Mouse (Mus musculus): Measurements from ENCODE around the gene Cntrob. TPM values are rescaled to one million over a fixed set of nuclear protein-coding genes. Genes with fewer than 3 reads are reported as not detected.
A peak's percentile ranks its signal among the peaks of the same experiment; 100 is the strongest.

Gene Cntrob
- total RNA-seq, 2 experiments from 2014 or later, result 5.7 to 8.6 TPM

GRCm38 (mm10) chr11:69316361-69316760 lies 7.2 kb downstream of the Cntrob start:
- no peak for DNase-seq
- intact Hi-C loops (cut with DNase I), result no loop called here

GRCm38 (mm10) chr11:69311266-69311665 lies 12.3 kb downstream of the Cntrob start:
- intact Hi-C loops (cut with DNase I), result no loop called here
- peak; percentile 44 to 50 for DNase-seq

DNA sequence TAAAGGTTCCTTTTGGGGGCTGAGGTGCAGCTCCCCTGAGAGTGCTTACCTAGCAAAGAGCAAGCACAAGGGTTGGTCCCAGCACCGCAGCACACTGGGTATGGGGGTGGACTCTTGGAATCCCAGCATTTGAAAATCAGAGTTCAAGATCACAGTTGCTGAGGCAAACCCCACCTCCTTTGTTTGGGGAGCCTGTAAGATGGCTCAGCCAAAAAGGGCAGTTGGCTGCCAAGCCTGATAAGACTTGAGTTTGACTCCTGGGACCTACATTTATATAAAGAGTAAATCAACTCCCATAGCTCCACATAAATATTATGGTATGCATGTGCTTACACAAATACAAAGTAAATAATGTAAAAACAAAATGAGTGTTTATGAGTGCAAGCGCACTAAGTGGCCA lies 17.5 kb downstream of the Cntrob start:
- intact Hi-C loops (cut with DNase I), result no loop called here
- no peak for DNase-seq

DNA sequence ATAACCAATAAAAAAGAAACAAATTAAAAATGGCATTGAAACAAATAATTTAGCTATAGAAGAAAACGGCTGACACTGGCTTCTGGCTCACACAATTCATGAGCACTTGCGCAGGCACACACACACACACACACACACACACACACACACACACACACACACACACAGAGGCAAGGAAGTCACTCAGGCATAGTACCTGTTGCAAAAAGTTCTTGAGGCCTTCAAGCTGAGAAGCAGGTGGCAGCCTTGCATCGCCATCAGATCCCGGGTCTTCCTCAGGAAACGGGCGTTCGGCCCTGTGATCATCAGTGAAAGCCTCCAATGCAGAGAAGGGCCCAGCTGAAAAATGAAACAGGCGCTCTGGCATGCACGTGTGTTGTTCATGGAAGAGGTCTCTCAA lies 18.3 kb downstream of the Cntrob start:
- DNase-seq, result no peak
- intact Hi-C loops (cut with DNase I), result no loop called here

GRCm38 (mm10) chr11:69302817-69303216 lies 20.8 kb downstream of the Cntrob start:
- no peak for DNase-seq
- intact Hi-C loops (cut with DNase I), result no loop called here

DNA sequence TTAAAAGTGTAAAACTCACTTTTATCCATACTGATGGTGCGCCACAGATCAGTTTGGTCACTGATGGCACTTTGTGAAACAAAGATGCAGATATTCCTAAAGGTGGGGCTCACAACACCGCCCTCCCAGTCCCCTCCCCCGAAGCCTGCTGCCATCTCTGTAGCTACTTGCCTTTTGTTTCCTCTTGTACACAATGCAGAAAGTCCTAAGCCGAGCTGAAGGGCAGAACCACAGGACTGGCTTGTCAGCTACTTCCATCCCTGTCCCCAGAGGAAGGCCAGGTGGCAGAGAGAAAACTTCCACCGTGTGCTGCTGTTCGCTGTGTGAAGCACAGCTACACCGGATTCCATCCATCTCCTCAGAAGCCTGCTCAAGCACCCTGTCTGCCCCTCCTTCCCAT lies 25.3 kb downstream of the Cntrob start:
- no peak for DNase-seq
- intact Hi-C loops (cut with DNase I), result no loop called here

- intact Hi-C loops (cut with DNase I), result no loop called here
- DNase-seq, result no peak
Measured at GRCm38 (mm10) chr11:69297799-69298198, 25.8 kb downstream of the Cntrob start.

GRCm38 (mm10) chr11:69295286-69295685 lies 28.3 kb downstream of the Cntrob start:
- DNase-seq, result peak; percentile 8 to 15
- intact Hi-C loops (cut with DNase I), result no loop called here

GRCm38 (mm10) chr11:69291111-69291510 lies 32.5 kb downstream of the Cntrob start:
- intact Hi-C loops (cut with DNase I), result no loop called here
- DNase-seq, result no peak

- DNase-seq, result no peak
- intact Hi-C loops (cut with DNase I), result no loop called here
Measured at GRCm38 (mm10) chr11:69277267-69277666, 46.3 kb downstream of the Cntrob start.

- peak; percentile 37 to 53 for DNase-seq
- intact Hi-C loops (cut with DNase I), result no loop called here
Measured at GRCm38 (mm10) chr11:69276081-69276480, 47.5 kb downstream of the Cntrob start.

- no peak for DNase-seq
- intact Hi-C loops (cut with DNase I), result no loop called here
Measured at GRCm38 (mm10) chr11:69275650-69276049, 47.9 kb downstream of the Cntrob start.

DNA sequence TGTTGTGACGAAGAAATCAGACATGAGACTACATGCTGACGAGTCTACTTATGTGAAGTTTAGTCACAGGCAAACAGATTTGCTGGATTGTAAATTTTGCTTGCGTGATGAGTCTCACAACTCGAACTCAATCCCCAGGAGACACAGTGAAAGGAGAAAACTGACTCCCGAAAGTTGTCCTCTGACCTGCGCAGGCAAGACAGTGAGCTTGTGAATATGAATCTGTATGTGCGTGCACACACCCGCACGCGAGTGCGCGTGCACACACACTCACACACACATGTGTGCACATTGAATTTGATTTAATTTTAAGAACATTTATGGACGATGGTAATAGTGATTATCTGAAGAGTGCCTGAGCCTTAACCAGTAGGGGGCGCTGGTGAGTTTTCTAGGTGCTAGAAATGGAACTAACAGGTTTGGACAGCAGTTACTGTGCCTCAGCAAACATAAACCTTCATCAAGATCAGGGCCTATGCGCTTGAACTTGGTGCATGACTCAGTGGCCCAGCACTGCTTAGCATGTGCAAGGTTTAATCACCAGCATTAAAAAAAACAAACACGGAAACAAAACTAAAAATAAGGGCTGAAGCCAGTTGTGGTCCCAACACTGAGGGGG lies 51.3 kb downstream of the Cntrob start:
- intact Hi-C loops (cut with DNase I), result loop anchor here (5.0 kb wide), 1 partner anchor 50 kb away; the partner anchor contains the start of genes Cntrob and Trappc1
- peak; percentile 74 to 90 for DNase-seq

DNA sequence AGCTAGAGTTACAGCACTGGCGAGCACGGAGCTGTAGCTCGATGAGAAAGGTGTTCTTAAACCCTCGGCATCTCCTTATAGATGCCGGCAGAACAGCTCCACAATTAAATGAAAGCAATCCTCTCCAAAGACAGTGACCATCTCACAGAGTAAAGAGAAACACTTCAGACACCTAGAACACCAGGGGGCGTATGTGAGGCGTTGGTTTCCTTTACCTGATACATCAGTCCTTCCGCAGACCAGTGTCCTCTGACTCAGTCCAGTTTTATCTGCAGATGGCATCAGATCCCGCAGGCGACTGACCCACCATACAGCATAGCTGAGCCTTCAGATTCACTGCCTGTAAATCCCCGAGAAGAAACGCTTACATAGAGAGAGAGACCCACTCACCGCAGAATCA lies 54.0 kb downstream of the Cntrob start:
- intact Hi-C loops (cut with DNase I), result loop anchor here (1.0 to 5.0 kb wide), 4 partner anchors 121 to 308 kb away; no protein-coding TSS in a partner anchor
- DNase-seq, result peak; percentile 68 to 83

GRCm38 (mm10) chr11:69268100-69268499 lies 55.5 kb downstream of the Cntrob start:
- DNase-seq, result no peak
- intact Hi-C loops (cut with DNase I), result loop anchor here (2.0 to 5.0 kb wide), 2 partner anchors 247 to 309 kb away; no protein-coding TSS in a partner anchor

DNA sequence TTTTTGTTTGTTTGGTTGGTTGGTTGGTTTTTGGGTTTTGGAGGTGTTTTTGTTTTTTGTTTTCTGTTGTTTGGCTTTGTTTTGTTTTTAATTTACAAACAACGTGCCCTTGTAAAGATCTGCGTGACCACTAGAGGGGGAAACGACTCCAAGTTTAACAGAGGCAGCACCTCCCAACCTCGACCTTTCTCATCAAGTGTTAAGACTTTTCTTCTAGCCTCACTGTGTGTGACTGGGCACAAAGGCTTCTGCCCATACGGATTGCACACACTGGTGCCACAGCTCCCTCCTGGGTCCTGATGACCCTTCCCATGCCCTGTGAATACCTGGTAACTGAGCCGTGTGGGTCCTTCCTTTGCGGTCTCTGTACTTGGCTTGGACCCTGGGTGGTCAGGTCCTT lies 56.2 kb downstream of the Cntrob start:
- DNase-seq, result peak in 1 of 2 experiments; percentile 43
- intact Hi-C loops (cut with DNase I), result loop anchor here (5.0 kb wide), 1 partner anchor 310 kb away; no protein-coding TSS in a partner anchor

DNA sequence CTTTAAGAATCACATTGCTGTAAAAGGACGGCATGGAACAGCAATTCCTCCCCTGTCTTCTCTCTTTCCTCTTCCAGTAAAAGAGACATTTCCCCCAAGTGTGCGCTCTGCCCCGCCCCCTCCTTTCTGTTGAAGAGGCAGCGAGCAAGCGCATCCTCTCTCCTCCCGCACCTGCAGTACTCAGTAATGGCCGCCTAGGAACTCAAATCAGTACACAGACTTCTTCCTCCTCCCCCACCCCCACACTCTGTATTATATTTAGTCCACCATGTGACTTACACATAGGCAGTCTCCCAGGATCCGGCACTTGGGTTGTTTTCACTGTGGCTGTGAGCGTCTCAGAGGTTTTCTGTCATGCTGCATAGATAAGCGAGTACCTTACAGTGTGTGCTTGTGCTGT lies 57.3 kb downstream of the Cntrob start:
- peak; percentile 66 to 74 for DNase-seq
- intact Hi-C loops (cut with DNase I), result loop anchor here (5.0 kb wide), 1 partner anchor 311 kb away; no protein-coding TSS in a partner anchor

DNA sequence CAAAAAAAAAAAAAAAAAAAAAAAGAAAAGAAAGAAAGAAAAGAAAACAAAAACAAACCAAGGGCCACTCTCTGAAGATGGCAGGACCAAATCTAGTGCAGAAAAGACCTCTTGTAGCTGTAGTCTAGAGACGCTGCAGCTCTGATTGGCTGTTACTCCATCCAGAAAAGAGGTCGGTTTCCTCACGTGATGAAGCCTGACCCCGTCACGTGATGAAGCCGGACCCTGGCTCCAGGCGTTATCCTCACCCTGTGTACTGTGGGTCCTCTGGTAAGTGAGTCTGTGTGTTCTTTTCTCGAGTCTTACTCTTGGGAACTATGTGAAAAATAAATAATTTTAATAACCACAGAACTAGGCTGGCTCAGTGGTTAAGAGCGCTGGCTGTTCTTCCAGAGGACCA lies 58.2 kb downstream of the Cntrob start:
- intact Hi-C loops (cut with DNase I), result loop anchor here (5.0 kb wide), 1 partner anchor 312 kb away; no protein-coding TSS in a partner anchor
- DNase-seq, result no peak

GRCm38 (mm10) chr11:69264276-69264675 lies 59.3 kb downstream of the Cntrob start:
- intact Hi-C loops (cut with DNase I), result no loop called here

GRCm38 (mm10) chr11:69260111-69260510 lies 63.5 kb downstream of the Cntrob start:
- DNase-seq, result no peak
- intact Hi-C loops (cut with DNase I), result no loop called here

More at GRCm38 (mm10) chr11:69264276-69264675, 59.3 kb downstream of the Cntrob start:
- DNase-seq, result no peak

DNA sequence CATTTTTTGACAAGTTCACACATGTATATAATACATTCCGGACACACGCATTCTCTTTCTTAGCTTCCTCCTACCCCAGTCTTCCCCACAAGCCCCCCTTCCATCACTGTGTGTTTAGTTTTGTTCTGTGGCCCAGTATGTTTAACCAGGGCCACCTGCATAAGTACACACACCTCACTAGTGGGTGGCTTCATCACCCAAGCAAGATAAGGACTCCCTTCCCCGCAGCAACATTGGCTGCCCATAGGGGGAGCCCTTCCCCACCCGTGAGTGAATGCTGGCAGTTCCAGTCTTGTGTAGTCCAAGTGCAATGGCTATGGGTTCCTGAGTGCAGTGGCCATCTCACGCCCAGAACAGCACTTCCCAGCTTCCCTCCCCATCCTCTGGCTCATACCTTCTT lies 65.3 kb downstream of the Cntrob start:
- DNase-seq, result peak in 1 of 2 experiments; percentile 61

DNA sequence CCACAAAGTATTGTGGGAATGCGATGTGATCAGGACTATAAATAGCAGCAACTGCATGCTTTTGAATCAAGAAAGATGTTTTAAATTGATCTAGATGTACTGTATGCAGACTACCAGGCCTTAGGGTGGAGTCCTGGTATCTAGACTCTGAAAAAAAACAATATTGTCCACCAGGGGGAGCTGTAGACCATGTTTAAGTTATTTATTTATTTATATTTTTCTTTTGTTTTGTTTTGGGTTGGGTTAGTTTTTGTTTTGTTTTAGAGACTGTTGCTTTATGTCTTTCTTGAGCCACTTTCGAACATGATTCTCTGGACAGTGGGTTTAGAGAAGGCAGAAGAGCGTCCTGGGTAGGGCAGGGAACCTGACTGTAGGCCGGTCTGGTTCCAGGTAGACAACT lies 65.8 kb downstream of the Cntrob start:
- peak; percentile 32 to 74 for DNase-seq
- intact Hi-C loops (cut with DNase I), result no loop called here

More for the DNA sequence above, 65.3 kb downstream of the Cntrob start:
- intact Hi-C loops (cut with DNase I), result no loop called here

Measured in heart, postnatal 10 days (tissue).